Mouse (Mus musculus): ENCODE results near the gene Plxnc1. TPM values are rescaled to one million over a fixed set of nuclear protein-coding genes. Genes with fewer than 3 reads are reported as not detected.

Gene Plxnc1
- polyA plus RNA-seq (2017; shearing (Covaris generic)) = 5.4 TPM

GRCm38 (mm10) chr10:94944691-94945205 is at the start of gene Plxnc1:
Gene Plxnc1 (minus strand): TSS chr10:94944835.

Data from naive thymus-derived CD4-positive, alpha-beta T cell, adult 5 months (primary cell).